ENCODE assay signal across 11 mouse cellular contexts in genomic region chr6:86020948-86021347, GRCm38 (mm10). TPM values are rescaled to one million over a fixed set of nuclear protein-coding genes. Genes with fewer than 3 reads are reported as not detected.
DNase-seq lines count a peak whose midpoint lies in the region; ATAC-seq lines count a peak whose summit lies in the region.
"Had no signal": no experiment of that assay in that cellular context is flagged by ENCODE, and none has a peak within 500 bp of the region (broad histone marks: within the 10 kb centered on the region; RNA-seq: fewer than 3 reads in every experiment).

No protein-coding gene starts in this region.

- no peaks in the 10 kb centered on the region for H3K4me1 ChIP-seq in limb, embryonic 11.5 days (ENCODE audit: control insufficient read depth, insufficient read depth, low read length)

- no peaks in the 10 kb centered on the region for H3K36me3 ChIP-seq in limb, embryonic 11.5 days (ENCODE audit: control insufficient read depth, insufficient read depth, low read length)

- DNase-seq in cerebellum, adult 9-10 months: peak; percentile 56
- no peak for DNase-seq in cerebellum, adult 9-11 months
- peak; percentile 34 for DNase-seq in left cerebral cortex, postnatal 4 days
- DNase-seq in left cerebral cortex, postnatal 25 days (ENCODE audit: low spot score in 2 of 2): no peak
- peak; percentile 25 to 45 for DNase-seq in cerebellum, postnatal 36 days
- DNase-seq in limb, embryonic 11.5 days (ENCODE audit: low spot score): peak; percentile 67
- DNase-seq in spleen, postnatal 36 days (ENCODE audit: low spot score in 2 of 2): peak; percentile 14 to 36
- DNase-seq in right cerebral cortex, postnatal 25 days: no peak

- WGBS in limb, embryonic 11.5 days: 20% methylated on average over 3 of the region's 3 CpGs

- no peaks in the 10 kb centered on the region for H3K27me3 ChIP-seq in limb, embryonic 11.5 days (ENCODE audit: control insufficient read depth, insufficient read depth, low read length)

- no peak overlapping the region for H3K27ac ChIP-seq in limb, embryonic 11.5 days (replicated peaks; ENCODE audit: low read depth, low read length)

- no peak overlapping the region for H3K4me2 ChIP-seq in limb, embryonic 11.5 days (ENCODE audit: low read depth, severe bottlenecking)

- intact Hi-C loops in left cerebral cortex, postnatal 4 days (cut with DNase I): loop anchor here (10.0 kb wide), 2 partner anchors 84 to 344 kb away; partner anchors contain the start of gene Fam136a
- intact Hi-C loops in left cerebral cortex, postnatal 25 days (cut with DNase I): no loop called here

- no peaks in the 10 kb centered on the region for H3K9me3 ChIP-seq in limb, embryonic 11.5 days (ENCODE audit: control insufficient read depth, low read length)

- no peak overlapping the region for H3K9ac ChIP-seq in limb, embryonic 11.5 days (ENCODE audit: low read length)

- H3K4me3 ChIP-seq in limb, embryonic 11.5 days (ENCODE audit: low read depth, low read length): no peak overlapping the region
- H3K4me3 ChIP-seq: myocyte had no signal

- ATAC-seq in limb, embryonic 11.5 days (ENCODE audit: insufficient number of reproducible peaks, low FRiP score, low TSS enrichment, low read depth): no peak

RNA-seq across cellular contexts. Expression of gene Figla, which starts 5.0 kb away (rescaled TPM):
- total RNA-seq in left cerebral cortex, postnatal 4 days (2021): not detected
- total RNA-seq in left cerebral cortex, postnatal 25 days (2021): not detected
- polyA plus RNA-seq in limb, embryonic 11.5 days (2014; fragmentation: Nextera tagmentation; extraction: Ambion mirVana): not detected in 2 replicates
- total RNA-seq: ES-E14 had no signal
- polyA plus RNA-seq: gonadal fat pad, adult 2 months; myocyte had no signal

RNA-seq across cellular contexts. Expression of gene Add2, which starts 7.5 kb away (rescaled TPM):
- total RNA-seq in left cerebral cortex, postnatal 4 days (2021): 100 to 1,000 TPM; 256 to 274 TPM
- 100 to 1,000 TPM; 232 to 242 TPM for total RNA-seq in left cerebral cortex, postnatal 25 days (2021)
- 5.9 and 6.4 TPM in 2 replicates for polyA plus RNA-seq in limb, embryonic 11.5 days (2014; fragmentation: Nextera tagmentation; extraction: Ambion mirVana)

RNA-seq across cellular contexts. Expression of gene Dusp11, which starts 59.5 kb away (rescaled TPM):
- total RNA-seq in left cerebral cortex, postnatal 4 days (2021): 100 to 1,000 TPM in 1 of 2 experiments, 10 to 100 TPM in 1; 98.3 to 114 TPM
- total RNA-seq in left cerebral cortex, postnatal 25 days (2021): 10 to 100 TPM; 69.9 to 89.7 TPM
- 44.7 and 50.6 TPM in 2 replicates for polyA plus RNA-seq in limb, embryonic 11.5 days (2014; fragmentation: Nextera tagmentation; extraction: Ambion mirVana)

Comparison
In these comparisons a context has a peak if more than half of its experiments do, and no peak if none do; other contexts are left out.
1. DNase-seq: peak in cerebellum, adult 9-10 months (single experiment), left cerebral cortex, postnatal 4 days (single experiment), cerebellum, postnatal 36 days (2 of 2), limb, embryonic 11.5 days (single experiment) and spleen, postnatal 36 days (2 of 2); none in cerebellum, adult 9-11 months (single experiment), left cerebral cortex, postnatal 25 days (0 of 2) and right cerebral cortex, postnatal 25 days (single experiment).